Mouse (Mus musculus): ENCODE data around the gene Pla2g4c.

- TF ChIP-seq CTCF (IDR thresholded peaks at IDR 0.05; ENCODE audit: insufficient read depth, low read length) (no peak), POLR2A (IDR thresholded peaks at IDR 0.05; ENCODE audit: borderline replicate concordance, extremely low read depth, low read depth, low read length) (no peak)
Measured at GRCm38 (mm10) chr7:13321424-13321823, 3.0 kb upstream of the Pla2g4c start.

Measured in lung, adult 2 months (tissue).